Mouse (Mus musculus): Measurements from ENCODE around the gene Dlgap4.

The Dlgap4 gene

DNA sequence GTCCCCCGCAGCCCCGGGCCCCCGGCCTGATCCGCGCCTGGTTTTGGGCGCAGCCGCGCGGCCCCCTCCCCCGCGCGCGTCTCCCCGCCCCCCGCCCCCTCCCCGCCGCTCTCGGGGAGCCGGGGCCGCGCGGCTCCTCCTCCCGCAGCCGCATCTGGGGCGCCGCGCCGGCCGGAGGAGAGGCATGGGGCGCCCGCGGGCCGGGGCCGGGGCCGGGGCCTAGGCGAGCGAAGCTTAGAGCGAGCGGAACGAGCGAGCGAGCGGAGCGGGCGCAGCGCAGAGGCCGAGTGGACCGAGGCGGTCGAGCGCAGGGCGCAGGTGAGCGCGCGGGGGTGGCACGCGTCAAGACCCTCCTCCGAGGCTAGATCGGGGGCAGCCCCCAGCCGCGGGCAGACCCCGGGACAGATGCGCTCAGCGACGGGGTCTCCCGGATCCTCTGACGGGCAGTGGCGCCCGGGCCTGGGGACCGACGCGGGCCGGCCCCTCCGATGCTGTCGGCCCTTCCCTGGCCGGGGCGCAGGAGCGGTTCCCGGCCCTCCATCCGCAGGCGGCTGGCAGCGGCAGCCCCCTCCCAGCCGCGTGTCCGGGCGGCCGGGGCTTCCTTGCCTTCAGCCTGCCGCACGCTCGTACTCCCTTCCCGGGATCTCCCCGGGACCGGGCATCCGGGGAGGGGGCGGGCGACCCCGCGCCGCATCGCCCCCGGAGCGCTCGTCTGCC, at the start of gene Dlgap4:
Dlgap4 (plus strand) TSS at position 165 of the 717 bp plus-strand sequence.
- in situ Hi-C loops (cut with MboI; ENCODE audit: low pct_unique_long_range_greater_than_20kb in 1 of 2, low sequenced_read_pairs in 2 of 2, unreplicated experiment in 1 of 2), result no loop called here

DNA sequence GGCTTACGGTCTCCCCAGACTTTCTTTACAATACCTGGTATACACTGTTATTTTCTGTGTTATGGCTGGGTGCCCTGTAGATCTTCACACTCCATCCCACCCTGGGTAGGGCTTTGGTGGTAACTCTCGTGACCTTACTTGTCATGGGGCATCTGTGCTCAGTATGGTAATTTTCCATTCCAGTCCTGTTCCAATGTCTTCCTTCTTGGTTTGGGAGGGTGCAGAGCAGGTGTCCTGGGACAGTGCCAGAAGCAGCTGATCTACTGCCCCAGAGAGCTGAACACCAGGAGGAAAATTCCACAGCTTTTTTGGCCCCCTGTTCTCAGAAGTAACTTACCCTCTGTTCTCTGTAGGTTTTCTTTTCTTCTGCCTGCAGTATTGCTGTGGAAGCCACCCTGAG, 47.0 kb upstream of the Dlgap4 start:
- in situ Hi-C loops (cut with MboI; ENCODE audit: low pct_unique_long_range_greater_than_20kb in 1 of 2, low sequenced_read_pairs in 2 of 2, unreplicated experiment in 1 of 2), result no loop called here

DNA sequence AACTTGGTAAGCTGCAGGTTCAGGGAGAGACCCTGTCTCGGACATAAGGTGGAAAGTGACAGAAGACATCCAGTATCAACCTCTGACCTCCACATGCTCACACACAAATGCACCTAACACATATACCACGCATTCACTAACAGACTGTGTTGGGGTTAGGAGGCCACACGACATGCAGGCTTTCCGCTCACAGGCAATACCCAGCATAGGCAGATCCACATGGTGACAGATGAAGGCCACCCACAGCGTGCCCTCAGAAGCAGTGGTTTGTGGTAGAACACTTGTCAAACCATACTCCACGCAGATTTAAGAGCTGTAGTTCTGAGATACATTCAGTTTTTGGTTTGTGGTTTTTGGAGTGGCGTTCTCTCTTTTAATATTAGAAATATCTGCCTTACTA, 44.9 kb upstream of the Dlgap4 start:
- in situ Hi-C loops (cut with MboI; ENCODE audit: low pct_unique_long_range_greater_than_20kb in 1 of 2, low sequenced_read_pairs in 2 of 2, unreplicated experiment in 1 of 2), result no loop called here

DNA sequence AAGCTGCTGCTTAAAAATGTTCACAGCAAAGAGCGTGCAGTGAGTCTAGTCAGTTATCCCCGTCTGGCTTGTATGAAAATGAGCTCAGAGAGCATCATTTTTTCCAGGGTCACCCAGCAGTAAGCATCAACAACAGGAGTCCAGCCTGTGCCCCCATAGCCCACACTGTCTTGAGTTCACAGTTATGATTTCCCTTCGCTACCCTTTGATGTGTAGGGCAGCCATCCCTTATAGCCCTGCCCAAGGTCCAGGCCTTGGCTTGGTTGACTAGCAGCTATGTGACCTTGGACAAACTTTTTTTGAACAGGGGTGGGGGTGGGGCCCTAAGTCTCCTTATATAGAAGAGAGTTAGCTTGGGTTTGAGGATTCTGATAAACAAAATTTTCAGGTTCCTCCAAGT, 44.2 kb upstream of the Dlgap4 start:
- in situ Hi-C loops (cut with MboI; ENCODE audit: low pct_unique_long_range_greater_than_20kb in 1 of 2, low sequenced_read_pairs in 2 of 2, unreplicated experiment in 1 of 2), result no loop called here

DNA sequence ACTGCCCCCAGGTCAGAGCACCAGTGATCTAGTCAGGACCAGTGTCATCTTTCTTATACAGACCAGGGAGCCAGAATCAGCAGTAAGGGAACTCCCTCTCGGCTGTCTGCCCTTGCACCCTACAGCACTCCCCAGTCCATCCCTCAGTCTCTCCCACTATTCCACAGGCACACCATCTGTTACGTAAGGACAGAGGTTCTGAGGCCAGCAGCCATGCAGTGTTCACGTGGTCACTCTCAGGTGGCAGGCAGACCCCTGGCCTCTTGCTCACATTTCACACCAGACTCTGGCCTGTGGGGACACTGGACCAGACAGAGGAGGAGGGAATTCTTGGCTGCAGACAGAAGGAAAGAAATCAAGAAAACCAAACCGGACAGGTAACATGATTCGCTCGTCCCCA, 42.0 kb upstream of the Dlgap4 start:
- in situ Hi-C loops (cut with MboI; ENCODE audit: low pct_unique_long_range_greater_than_20kb in 1 of 2, low sequenced_read_pairs in 2 of 2, unreplicated experiment in 1 of 2), result no loop called here

DNA sequence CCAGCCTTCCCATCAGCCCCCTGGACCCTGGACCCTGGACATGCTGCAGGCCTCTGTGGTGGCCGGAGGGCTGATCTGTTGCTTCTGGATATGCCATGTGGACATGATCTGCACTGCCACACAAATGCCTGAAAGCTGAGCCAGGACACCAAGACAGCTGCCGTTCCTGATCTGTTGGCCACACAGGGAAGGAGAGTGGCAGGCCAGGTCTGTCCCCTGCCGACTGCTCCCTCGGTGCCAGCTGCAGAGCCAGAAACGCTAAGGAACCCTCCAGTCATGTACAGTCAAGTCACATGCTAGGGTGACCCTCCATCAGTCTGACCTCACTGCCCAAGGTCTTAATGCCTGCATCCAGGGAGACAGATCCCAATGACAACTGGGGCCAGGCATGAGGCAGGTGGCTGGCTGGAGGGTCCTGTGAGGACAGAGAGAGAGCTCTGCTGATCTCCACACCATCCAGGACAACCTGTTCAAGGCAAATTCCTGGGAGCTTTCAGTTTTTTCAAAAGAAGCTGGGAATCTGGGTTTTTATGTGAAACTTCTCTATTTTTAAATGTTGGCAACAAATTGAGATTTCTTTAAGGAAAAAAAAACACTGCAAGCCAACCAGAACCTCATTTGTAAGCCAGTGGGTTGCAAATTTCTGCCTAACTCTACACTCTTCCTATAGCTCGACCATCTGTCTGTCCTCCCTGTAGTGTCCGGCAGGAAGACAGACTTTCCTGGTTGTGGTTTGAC, 36.5 kb upstream of the Dlgap4 start:
- in situ Hi-C loops (cut with MboI; ENCODE audit: low pct_unique_long_range_greater_than_20kb in 1 of 2, low sequenced_read_pairs in 2 of 2, unreplicated experiment in 1 of 2), result no loop called here

DNA sequence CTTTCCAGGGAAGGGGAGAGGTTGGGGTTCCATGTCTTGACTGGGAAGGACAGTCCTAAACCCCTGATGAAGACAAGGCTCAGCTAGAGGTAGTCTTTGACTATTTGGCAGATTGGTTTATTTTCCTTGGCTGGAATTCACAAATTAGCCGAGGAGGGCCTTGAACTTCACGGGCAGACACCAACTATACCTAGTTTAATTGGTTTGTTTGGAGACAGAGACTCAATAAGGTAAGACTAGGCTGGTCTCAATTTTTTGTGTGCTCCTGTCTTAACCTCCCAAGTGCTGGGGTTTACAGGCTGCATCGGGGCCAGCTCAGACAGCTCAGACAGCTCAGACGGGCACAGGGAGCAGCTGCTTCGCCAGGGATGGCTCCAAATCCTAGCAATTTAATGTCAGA, 33.0 kb upstream of the Dlgap4 start:
- in situ Hi-C loops (cut with MboI; ENCODE audit: low pct_unique_long_range_greater_than_20kb in 1 of 2, low sequenced_read_pairs in 2 of 2, unreplicated experiment in 1 of 2), result no loop called here

DNA sequence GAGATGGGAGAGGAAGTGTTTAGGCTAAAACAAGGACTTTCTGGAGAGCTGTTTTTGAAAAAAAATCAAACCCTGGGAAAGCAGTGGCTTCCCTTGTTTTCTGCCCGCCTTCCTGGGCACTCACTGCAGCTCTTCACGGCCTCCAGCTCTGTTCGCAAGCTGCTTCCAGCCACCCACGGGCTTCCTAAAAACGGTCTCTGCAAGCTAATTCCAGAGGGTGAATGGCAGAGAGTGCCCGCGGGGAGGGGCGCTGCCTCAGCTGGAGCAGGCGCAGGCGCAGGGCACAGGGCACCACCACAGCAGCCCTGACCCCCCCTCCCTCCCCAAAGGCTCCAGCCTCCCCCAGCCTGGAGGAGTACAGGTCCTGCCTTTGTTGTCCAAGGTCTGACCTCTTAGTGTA, 32.3 kb upstream of the Dlgap4 start:
- in situ Hi-C loops (cut with MboI; ENCODE audit: low pct_unique_long_range_greater_than_20kb in 1 of 2, low sequenced_read_pairs in 2 of 2, unreplicated experiment in 1 of 2), result no loop called here

DNA sequence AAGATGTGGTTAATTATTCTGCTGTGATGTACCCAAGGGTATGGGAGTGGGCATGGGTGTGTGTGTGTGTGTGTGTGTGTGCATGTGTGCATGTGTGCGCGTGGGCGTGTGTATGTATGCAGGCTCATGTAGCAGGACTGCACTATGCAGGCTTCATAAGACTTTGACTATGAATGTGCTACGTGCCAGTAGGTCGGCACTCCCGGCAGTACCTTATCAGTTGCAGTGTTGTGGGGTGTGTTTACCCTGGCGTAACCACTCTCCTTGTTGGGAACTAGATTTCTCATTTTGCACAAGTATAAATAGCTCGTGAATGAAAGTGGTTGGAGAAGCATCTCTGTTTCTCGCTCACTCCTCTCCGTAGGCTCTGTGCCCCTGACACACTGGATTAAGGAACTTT, 30.6 kb upstream of the Dlgap4 start:
- in situ Hi-C loops (cut with MboI; ENCODE audit: low pct_unique_long_range_greater_than_20kb in 1 of 2, low sequenced_read_pairs in 2 of 2, unreplicated experiment in 1 of 2), result no loop called here

DNA sequence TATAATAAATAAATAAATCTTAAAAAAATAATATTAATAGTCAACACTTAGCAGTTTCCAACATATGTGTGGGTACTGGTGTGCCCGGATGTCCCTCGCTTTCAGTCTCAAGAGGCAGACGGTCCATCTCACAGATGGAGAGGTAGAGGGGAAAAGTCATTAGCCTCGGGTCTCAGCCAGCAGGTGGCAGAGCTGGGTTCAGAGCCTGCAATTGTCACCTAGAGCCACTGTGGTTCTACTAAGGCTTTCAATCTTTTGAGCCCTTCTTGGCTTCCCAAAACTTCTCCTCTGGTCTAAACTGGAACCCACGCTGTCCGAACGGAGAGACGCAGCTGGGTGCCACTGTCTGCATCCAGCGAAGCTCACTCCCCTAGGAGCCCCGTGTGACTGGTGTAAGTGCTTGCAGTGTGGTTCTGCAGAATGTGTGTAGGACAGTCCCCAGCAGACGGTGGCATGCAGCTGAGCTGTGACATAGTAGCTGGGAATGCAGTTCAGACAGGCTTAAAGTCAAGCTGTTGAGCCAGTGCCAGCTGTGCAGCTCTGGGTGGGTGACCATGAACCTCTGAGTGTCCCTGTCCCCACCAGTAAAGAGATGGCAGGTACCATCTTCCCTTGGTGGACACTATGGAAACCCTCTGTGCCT, 29.2 kb upstream of the Dlgap4 start:
- in situ Hi-C loops (cut with MboI; ENCODE audit: low pct_unique_long_range_greater_than_20kb in 1 of 2, low sequenced_read_pairs in 2 of 2, unreplicated experiment in 1 of 2), result no loop called here

DNA sequence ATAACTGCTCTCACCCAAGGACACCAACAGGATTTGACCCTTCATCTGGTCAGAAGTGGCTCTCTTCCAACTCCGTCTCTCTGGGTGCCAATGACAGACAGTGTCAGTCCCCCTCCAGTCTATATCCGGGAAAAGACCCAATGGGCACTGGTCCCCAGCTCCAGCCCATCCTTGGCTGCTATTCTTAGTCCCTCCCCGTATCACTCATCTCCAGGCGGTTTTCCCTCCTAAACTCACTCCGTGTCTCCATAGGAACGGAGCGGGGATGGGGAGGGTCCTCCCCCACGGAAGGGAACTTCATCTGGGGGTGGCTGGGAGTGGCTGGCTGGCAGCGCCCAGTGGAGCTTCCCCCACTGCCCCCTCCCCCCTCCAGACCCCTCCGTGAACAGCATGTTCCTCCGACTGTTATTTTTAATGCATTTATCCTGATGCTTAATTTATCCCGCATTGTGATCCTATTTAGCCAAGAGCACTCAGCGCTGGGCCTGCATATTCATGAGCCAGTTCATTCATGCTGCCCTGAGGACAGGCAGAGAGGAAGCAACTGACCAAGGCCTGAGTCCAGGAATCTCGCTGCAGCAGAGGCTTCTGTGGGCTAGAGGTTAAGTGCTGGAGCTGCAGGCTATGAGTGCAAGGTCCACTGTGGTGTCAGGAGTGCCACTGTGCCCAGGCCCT, 28.6 kb upstream of the Dlgap4 start:
- in situ Hi-C loops (cut with MboI; ENCODE audit: low pct_unique_long_range_greater_than_20kb in 1 of 2, low sequenced_read_pairs in 2 of 2, unreplicated experiment in 1 of 2), result no loop called here

DNA sequence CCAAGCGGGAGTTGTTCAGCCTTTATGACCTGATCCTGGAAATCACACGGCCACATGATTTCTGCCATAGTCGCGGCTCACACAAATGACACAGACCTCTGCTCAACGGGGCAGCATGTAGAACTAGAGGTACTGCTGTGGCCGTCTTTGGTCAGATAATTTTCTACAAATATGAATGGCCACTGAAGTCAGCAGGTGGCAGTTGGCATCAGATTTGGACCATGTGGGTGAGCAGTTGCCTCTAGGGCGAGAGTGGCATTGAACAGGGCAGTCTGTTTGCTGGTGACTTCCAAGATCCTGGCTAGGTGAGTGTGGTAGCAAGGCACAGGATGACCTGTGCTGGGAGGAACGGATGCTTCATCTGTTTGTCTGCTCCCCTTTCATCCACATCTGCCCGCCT, 24.0 kb upstream of the Dlgap4 start:
- in situ Hi-C loops (cut with MboI; ENCODE audit: low pct_unique_long_range_greater_than_20kb in 1 of 2, low sequenced_read_pairs in 2 of 2, unreplicated experiment in 1 of 2), result no loop called here

DNA sequence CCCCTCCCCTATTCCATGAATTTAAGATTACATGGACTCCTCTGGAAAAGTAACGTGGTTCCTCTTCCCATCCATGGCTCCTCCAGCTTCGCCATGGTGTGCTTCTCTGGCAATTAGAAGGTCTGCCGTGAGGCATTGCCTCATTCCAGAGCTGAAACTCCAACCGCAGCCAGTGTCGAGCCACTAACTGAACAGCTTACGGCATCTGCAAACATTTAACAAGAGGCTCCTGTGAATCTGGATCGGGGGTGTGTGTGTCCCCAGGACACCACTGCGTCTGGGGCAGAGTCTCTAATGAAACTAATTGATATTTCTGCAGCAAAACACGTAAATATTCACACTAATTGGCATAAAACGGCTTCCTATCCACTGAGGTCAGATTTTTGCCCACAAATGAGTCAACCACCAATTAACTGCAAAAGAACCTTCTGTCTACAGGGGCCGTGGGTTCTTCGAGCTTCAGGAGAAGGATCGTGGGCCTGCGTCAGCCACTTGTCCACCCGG, 18.5 kb upstream of the Dlgap4 start:
- in situ Hi-C loops (cut with MboI; ENCODE audit: low pct_unique_long_range_greater_than_20kb in 1 of 2, low sequenced_read_pairs in 2 of 2, unreplicated experiment in 1 of 2), result no loop called here

DNA sequence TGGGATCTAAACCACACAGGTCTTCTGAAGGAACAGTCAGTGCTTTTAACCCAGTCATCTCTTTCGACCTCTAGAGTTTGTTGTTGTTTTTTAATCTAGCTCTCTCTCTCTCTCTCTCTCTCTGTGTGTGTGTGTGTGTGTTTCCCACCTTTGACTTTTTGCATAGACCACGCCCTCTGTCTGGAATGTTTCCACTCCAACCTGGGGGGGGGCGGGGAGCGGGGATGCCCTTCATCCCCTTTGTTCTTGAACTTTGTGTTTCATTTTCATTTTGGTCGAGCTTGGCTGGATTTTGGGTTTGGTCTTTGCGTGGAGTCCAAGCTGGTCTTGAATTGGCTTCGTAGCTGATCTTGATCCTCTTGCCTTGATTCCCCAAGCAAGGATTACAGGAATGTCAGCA, 10.9 kb upstream of the Dlgap4 start:
- in situ Hi-C loops (cut with MboI; ENCODE audit: low pct_unique_long_range_greater_than_20kb in 1 of 2, low sequenced_read_pairs in 2 of 2, unreplicated experiment in 1 of 2), result no loop called here

DNA sequence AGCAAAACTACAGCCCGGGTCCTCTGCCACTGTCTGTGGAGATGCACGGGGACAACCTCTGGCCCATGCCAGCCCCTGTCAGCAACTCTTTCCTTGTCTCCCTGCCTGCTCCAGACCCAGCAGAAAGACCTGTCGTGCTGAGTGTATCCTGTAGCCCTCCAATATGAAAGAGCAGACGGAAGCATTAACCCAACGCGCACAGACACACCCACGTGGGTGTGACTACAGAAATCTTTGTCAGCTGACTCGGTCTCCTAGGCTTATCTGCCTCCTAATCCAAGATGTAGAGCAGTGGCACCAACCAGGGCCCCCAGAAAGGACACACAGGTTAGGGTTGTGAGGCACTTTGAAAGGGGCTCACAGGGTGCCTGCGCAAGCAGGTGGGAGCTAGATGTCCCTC, 9.8 kb upstream of the Dlgap4 start:
- in situ Hi-C loops (cut with MboI; ENCODE audit: low pct_unique_long_range_greater_than_20kb in 1 of 2, low sequenced_read_pairs in 2 of 2, unreplicated experiment in 1 of 2), result no loop called here

DNA sequence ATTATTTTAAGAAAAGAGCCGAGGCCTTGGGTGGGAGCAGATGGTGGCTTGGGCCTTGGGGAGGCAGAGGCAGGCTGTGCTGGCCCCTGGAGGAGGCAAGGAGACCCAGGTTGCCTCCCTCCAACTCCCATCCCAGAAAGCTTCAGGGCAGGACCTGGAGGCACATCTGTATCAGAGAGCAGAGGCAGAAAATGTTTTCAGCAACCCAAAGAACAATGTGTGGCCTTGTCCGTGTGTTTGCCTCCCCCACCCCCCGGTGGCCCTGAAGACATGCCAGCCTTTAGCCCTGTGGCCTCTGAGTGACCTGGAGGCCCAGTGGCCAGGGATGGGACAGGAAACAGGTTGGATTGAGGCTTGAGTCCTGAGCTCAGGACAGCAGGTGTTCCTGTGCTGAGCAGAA, 8.4 kb upstream of the Dlgap4 start:
- in situ Hi-C loops (cut with MboI; ENCODE audit: low pct_unique_long_range_greater_than_20kb in 1 of 2, low sequenced_read_pairs in 2 of 2, unreplicated experiment in 1 of 2), result no loop called here

DNA sequence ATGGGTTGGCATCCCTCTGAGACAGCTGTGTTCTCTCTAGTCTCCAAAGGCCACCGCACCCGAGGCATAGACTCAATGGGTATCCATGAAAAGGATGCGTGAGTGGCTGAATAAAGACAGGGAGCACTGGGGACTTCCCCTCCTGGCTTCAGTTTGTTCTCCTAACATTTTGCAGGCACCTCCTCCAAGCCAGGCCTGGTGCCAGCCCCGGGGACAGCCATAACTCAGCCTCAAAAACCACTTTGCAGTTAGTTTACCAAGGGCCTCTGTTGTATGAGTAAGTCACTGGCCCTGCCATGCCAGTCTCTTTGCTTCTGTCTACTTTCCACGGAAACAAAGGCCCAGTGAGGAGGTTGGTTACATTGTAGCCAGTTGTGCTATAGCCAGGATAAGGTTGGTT, 7.5 kb upstream of the Dlgap4 start:
- in situ Hi-C loops (cut with MboI; ENCODE audit: low pct_unique_long_range_greater_than_20kb in 1 of 2, low sequenced_read_pairs in 2 of 2, unreplicated experiment in 1 of 2), result no loop called here

DNA sequence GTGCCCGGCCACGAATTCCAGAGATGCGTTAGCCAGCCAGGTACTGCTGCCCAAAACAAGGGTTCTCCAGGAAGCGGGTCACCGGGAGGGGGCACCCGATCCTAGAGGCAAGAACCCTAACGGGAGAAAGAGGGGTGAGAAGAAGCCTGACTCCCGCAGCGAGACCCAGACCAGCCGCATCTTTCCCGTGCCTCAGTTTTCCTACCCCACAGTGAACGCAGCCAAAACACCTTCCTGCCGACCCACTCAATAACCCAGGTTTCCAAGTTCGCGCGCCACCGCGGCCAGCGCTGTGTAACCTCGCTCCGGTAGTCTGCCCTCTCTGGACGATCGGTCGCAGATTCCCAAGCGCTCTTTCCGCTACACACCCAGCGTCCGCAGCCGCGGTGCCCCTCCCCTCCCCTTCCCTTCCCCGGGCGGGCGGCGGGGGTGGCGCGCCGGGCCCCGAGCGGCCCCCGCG, 394 bp upstream of the Dlgap4 start:
- in situ Hi-C loops (cut with MboI; ENCODE audit: low pct_unique_long_range_greater_than_20kb in 1 of 2, low sequenced_read_pairs in 2 of 2, unreplicated experiment in 1 of 2), result no loop called here

DNA sequence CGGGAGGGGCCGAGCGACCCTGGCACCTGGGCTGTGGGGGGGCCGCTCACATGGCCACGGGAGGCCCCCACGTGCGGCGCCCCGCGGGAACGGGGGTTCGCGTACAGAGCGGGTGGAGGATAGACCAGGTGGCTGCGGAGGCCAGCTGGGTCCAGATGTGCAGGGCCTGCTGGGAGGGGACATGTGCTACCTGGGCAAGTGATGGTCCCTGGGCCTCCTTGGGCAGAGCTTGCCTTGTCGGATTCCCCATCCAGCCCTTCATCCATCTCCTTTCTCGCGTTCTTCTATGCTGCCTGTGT, 702 bp downstream of the Dlgap4 start:
- in situ Hi-C loops (cut with MboI; ENCODE audit: low pct_unique_long_range_greater_than_20kb in 1 of 2, low sequenced_read_pairs in 2 of 2, unreplicated experiment in 1 of 2), result no loop called here
